Mouse (Mus musculus) midbrain, embryonic 11.5 days (tissue): Measurements from ENCODE around the gene Trim67. TPM values are rescaled to one million over a fixed set of nuclear protein-coding genes. Genes with fewer than 3 reads are reported as not detected.

Experiments used
- ATAC-seq: fragments of 200-750 bp; cut with Nextera tagmentation; 2 replicates; pipeline ENCODE4 v1.8.0; 2017; ENCODE audit warnings: moderate TSS enrichment, moderate library complexity; ENCODE audit not compliant: low FRiP score
- DNase-seq: peaks from one replicate; pipeline ENCODE4 v3.0.0; 2015; ENCODE audit warnings: low spot score; ENCODE audit errors: missing footprints
- H3K27ac ChIP-seq: fragments of 300-500 bp; sonication (generic); 2 replicates; pipeline ENCODE4 v1.5.1; 2014; ENCODE audit warnings: low read depth, low read length
- H3K27me3 ChIP-seq: fragments of 300-500 bp; sonication (generic); 2 replicates; pipeline ENCODE4 v1.6.1; 2014; ENCODE audit warnings: mild to moderate bottlenecking, low read length, moderate library complexity, mixed read lengths; ENCODE audit not compliant: control insufficient read depth, insufficient read depth
- H3K36me3 ChIP-seq: fragments of 300-500 bp; sonication (generic); 2 replicates; pipeline ENCODE4 v1.6.1; 2014; ENCODE audit warnings: mild to moderate bottlenecking, low read length, moderate library complexity, mixed read lengths; ENCODE audit not compliant: control insufficient read depth, insufficient read depth
- H3K4me1 ChIP-seq: fragments of 300-500 bp; sonication (generic); 2 replicates; pipeline ENCODE4 v1.6.1; 2014; ENCODE audit warnings: low read length; ENCODE audit not compliant: control insufficient read depth, insufficient read depth
- H3K4me2 ChIP-seq: fragments of 300-500 bp; sonication (generic); 2 replicates; pipeline ENCODE4 v1.6.1; 2014; ENCODE audit warnings: mild to moderate bottlenecking, moderate library complexity
- H3K4me3 ChIP-seq: fragments of 300-500 bp; sonication (generic); 2 replicates; pipeline ENCODE4 v1.5.1; 2014; ENCODE audit warnings: low read depth, low read length
- H3K9ac ChIP-seq: fragments of 300-500 bp; sonication (generic); 2 replicates; pipeline ENCODE4 v1.6.1; 2014; ENCODE audit warnings: low read length
- H3K9me3 ChIP-seq: fragments of 300-500 bp; sonication (generic); 2 replicates; pipeline ENCODE4 v1.6.1; 2016; ENCODE audit warnings: low read length; ENCODE audit not compliant: control insufficient read depth
- WGBS: fragments of 180-500 bp; shearing (Covaris S2); extraction: QIAGEN DNeasy Blood & Tissue Kit; methylation state at CpG from one replicate; pipeline ENCODE4 v1.1.7; 2014; 5-methylcytosine and 5-hydroxymethylcytosine counted together
- polyA plus RNA-seq: library from polyadenylated mRNA; unstranded; fragments of >200 nt; fragmentation: Nextera tagmentation; extraction: Ambion mirVana; gene quantifications from 2 replicates; pipeline ENCODE4 v1.2.1, GENCODE M21; 2014

The Trim67 gene
- polyA plus RNA-seq, 1 experiment from 2014 or later = 3.3 TPM

DNA sequence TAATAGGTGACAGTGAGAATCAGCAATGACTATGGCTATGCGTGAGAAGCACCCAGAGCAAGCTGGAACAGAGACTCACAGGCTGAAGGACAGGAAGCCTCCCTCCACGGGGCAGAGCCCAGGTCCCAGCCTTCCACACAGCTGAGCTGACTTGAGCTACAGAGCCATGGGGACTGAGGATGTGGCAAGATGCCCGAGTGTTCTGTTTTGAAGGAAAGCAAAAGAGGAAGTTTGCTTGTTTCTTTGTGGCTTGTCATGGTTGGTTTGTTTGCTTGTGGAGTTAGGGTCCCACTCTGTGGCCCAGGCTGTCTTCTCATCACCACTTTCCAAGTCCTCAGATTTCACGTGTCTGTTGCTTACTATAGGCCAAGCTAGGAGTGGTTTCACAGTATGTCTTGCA, 2.2 kb upstream of the Trim67 start:
- Histone ChIP-seq H3K4me1 (peaks cover 21% of the 10 kb centered on the region), H3K4me2 (no peak overlapping the region), H3K27ac (no peak overlapping the region), H3K9me3 (no peaks in the 10 kb centered on the region), H3K9ac (no peak overlapping the region), H3K4me3 (no peak overlapping the region), H3K27me3 (peaks cover 43% of the 10 kb centered on the region), H3K36me3 (no peaks in the 10 kb centered on the region)
- DNase-seq (no peak), ATAC-seq (no peak)
- WGBS = 81% methylated on average over 4 of the region's 4 CpGs

DNA sequence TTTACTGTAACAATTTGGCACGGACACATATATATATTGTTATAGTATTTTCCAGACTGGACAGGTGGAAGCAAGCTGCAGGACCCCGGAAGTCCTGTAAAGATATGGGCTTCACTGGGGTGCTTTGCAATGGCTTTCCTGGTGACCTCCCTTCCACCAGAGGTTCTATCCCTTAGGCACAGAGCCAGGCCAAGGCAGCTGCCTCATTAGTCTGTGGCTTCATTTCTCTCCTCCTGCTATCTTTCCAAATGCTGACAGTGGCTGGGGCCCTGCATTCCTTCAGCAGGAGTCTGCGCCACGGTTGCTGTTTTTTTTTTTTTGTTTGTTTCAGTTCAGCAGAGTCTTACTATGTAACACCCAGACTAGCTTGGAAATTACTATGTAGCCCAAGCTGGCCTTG, 1.1 kb upstream of the Trim67 start:
- 48% methylated on average over 4 of the region's 4 CpGs for WGBS
- H3K4me3 ChIP-seq = peak overlapping the region; percentile 58
- H3K27me3 ChIP-seq = peaks cover 49% of the 10 kb centered on the region
- H3K36me3 ChIP-seq = no peaks in the 10 kb centered on the region
- peaks cover 21% of the 10 kb centered on the region for H3K4me1 ChIP-seq
- H3K27ac ChIP-seq = no peak overlapping the region; the same call in 1 of the 2 replicates
- DNase-seq (no peak), ATAC-seq (no peak)
- no peaks in the 10 kb centered on the region for H3K9me3 ChIP-seq
- no peak overlapping the region; the same call in 1 of the 2 replicates for H3K9ac ChIP-seq
- H3K4me2 ChIP-seq = peak overlapping the region; percentile 94

DNA sequence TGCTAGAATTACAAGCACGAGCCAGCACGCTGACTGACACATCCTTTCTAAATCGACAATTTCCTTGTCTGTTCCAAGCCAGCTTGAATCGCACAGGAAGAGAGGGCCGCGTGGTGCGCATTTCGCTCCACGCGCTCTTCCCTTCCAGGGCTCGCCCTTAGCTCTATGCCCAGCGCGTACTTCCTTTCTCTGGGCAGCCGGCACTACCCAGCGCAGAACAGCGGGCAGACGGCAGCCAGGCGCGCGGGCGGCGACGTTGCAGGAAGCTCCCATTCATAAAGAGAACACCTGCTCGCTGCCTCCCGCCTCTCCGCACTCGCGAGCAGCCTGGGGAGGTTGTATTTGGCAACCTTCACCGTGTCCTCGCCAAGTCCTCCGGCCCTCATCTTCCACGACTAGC, 706 bp upstream of the Trim67 start:
- Histone ChIP-seq H3K9ac (peak overlapping the region; percentile 61), H3K27ac (peak overlapping the region; percentile 49), H3K27me3 (peaks cover 49% of the 10 kb centered on the region), H3K4me3 (peak overlapping the region; percentile 58), H3K4me2 (peak overlapping the region; percentile 94), H3K9me3 (no peaks in the 10 kb centered on the region), H3K4me1 (peaks cover 21% of the 10 kb centered on the region), H3K36me3 (no peaks in the 10 kb centered on the region)
- DNase-seq (peak; percentile 91), ATAC-seq (peak; percentile 28; the same call in 1 of the 2 replicates)
- WGBS = 1% methylated on average over 32 of the region's 32 CpGs

DNA sequence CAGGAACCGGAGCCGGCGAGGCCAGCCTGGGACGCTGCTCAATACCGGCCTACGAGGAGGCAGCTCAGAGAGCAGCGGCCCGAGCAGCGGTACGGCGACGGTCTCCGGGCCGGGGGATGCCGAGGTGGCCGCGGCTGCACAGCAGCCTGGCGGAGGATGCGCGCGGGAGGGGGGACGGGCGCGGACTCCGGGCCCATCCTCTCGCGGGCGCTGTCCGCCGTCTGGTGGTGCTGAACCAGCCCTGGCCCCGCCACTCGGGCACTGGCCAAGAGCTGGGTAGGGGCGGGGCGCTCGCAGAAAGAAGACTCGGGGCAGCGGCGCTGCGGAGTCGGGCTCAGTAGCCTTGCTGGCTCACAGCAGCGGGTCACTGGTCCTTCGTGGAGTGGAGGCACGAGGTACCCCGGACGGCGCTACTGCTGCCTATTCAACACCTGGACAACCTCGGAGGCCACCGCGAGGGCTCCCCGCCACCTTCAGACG, 320 bp downstream of the Trim67 start:
- Histone ChIP-seq H3K27me3 (peaks cover 49% of the 10 kb centered on the region), H3K4me2 (peak overlapping the region; percentile 94), H3K4me1 (peaks cover 21% of the 10 kb centered on the region), H3K9ac (peak overlapping the region; percentile 61), H3K27ac (peak overlapping the region; percentile 67), H3K4me3 (peak overlapping the region; percentile 58), H3K36me3 (no peaks in the 10 kb centered on the region), H3K9me3 (no peaks in the 10 kb centered on the region)
- under 1% methylated on average over 49 of the region's 51 CpGs for WGBS
- peak; percentile 84 for ATAC-seq
- peak; percentile 99 for DNase-seq

DNA sequence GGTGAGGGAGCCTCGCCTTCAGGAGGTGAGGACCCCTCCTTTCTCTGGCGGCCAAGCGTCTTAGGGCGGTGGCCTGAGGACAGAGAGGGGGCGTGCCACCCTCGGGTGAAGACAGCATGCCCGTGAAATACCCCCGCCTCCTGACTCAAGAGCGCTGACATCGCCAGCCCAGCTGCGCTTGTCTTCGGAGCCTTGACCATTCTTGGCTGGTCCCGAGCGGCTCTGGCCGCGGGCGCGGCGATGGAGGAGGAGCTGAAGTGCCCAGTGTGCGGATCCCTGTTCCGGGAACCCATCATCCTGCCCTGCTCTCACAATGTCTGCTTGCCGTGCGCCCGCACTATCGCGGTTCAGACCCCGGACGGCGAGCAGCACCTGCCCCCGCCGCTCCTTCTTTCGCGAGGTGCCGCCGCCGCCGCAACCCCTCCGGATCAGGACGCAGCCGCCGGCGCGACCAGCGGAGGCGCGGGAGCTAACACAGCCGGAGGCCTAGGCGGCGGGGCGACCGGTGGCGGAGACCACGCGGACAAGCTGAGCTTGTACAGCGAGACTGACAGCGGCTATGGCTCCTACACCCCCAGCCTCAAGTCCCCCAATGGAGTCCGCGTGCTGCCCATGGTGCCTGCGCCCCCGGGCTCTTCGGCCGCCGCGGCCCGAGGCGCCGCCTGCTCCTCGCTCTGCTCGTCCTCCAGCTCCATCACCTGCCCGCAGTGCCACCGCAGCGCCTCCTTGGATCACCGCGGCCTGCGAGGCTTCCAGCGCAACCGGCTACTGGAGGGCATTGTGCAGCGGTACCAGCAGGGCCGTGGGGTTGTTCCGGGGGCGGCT, 981 bp downstream of the Trim67 start:
- Histone ChIP-seq H3K4me3 (peak overlapping the region; percentile 58), H3K4me2 (peak overlapping the region; percentile 94), H3K36me3 (no peaks in the 10 kb centered on the region), H3K4me1 (peaks cover 21% of the 10 kb centered on the region), H3K27ac (peak overlapping the region; percentile 67), H3K9ac (peak overlapping the region; percentile 61), H3K27me3 (peaks cover 49% of the 10 kb centered on the region), H3K9me3 (no peaks in the 10 kb centered on the region)
- WGBS = under 1% methylated on average over 71 of the region's 81 CpGs
- ATAC-seq (peak; percentile 25), DNase-seq (peak; percentile 96)

DNA sequence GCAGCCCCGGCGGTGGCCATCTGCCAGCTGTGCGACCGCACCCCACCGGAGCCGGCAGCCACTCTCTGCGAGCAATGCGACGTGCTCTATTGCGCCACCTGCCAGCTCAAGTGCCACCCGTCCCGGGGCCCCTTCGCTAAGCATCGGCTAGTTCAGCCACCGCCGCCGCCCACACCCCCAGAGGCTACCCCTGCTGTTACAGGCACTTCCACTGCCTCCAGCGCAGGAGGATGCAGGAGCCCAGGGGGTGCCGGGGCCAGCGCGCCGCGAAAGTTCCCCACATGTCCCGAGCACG, 1.5 kb downstream of the Trim67 start:
- H3K9ac ChIP-seq = peak overlapping the region; percentile 61
- H3K4me2 ChIP-seq = peak overlapping the region; percentile 94
- H3K36me3 ChIP-seq = no peaks in the 10 kb centered on the region
- H3K4me3 ChIP-seq = peak overlapping the region; percentile 58
- ATAC-seq (peak; percentile 26; the same call in 1 of the 2 replicates), DNase-seq (no peak)
- under 1% methylated on average over 25 of the region's 25 CpGs for WGBS
- no peaks in the 10 kb centered on the region for H3K9me3 ChIP-seq
- H3K4me1 ChIP-seq = peaks cover 21% of the 10 kb centered on the region
- no peak overlapping the region for H3K27ac ChIP-seq
- H3K27me3 ChIP-seq = peaks cover 49% of the 10 kb centered on the region

DNA sequence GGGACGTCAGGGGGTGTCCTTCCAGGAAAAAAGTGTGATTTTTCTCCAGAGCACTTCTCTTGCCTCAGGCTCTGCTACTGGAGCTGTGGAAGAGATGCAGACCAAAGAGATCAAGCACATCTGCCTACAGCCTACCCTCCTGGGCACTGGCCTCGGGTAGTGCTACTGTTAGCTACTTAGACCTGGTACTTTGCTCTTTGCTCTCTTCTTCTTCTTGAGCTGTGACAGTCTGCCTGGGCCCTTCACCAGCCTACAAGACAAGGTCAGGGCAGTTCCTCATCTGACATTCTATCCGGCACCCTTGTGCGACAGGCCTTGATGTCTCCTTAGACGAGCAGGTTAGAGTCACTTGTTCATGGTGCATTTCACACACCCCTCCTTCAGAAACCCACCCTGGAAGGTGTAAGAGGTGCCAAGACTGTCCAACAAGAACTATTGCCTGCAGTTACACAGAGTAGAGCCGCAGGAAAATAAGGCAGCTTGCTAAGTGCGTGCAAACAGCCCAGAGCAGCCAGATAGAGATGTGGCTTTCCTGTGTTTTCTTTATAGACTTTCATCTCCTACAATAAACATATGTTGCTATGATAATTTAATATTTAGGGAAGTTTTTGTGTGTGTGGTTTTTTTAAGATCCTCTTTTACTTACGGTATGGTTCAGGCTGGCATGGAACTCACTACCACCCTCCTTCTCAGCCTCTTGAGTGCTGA, 3.0 kb downstream of the Trim67 start:
- H3K4me2 ChIP-seq = peak overlapping the region; percentile 94; the same call in 1 of the 2 replicates
- no peak overlapping the region for H3K9ac ChIP-seq
- ATAC-seq (no peak), DNase-seq (no peak)
- H3K27me3 ChIP-seq = peaks cover 45% of the 10 kb centered on the region
- peaks cover 21% of the 10 kb centered on the region for H3K4me1 ChIP-seq
- no peak overlapping the region for H3K4me3 ChIP-seq
- H3K27ac ChIP-seq = no peak overlapping the region
- H3K9me3 ChIP-seq = no peaks in the 10 kb centered on the region
- H3K36me3 ChIP-seq = no peaks in the 10 kb centered on the region
- 74% methylated on average over 8 of the region's 8 CpGs for whole genome bisulfite sequencing

DNA sequence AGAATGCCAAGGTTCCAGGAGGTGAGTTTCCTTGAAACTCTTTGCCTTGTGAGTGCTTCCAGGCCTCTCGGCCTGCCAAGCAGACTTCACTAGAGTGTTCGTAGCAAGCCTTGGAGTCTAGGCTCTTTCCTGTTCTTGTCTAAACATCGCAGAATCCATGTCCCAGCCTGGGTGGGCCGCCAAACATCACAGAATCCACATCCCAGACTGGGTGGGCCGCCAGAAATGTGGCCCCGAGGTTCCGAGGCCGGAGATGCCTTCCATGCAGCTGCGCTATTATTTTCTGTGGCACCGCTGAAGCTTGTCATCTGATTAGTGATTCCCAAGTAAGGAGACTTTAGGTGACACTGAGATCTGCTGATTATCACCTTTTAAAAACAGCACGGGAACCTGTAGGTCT, 7.7 kb downstream of the Trim67 start:
- peaks cover 8% of the 10 kb centered on the region for H3K27me3 ChIP-seq

More for the DNA sequence above, 7.7 kb downstream of the Trim67 start:
- 50% methylated on average over 11 of the region's 11 CpGs for WGBS
- H3K4me2 ChIP-seq = no peak overlapping the region
- no peaks in the 10 kb centered on the region for H3K4me1 ChIP-seq
- ATAC-seq (no peak), DNase-seq (no peak)
- H3K9ac ChIP-seq = no peak overlapping the region
- no peak overlapping the region for H3K27ac ChIP-seq
- no peaks in the 10 kb centered on the region for H3K9me3 ChIP-seq
- H3K4me3 ChIP-seq = no peak overlapping the region
- H3K36me3 ChIP-seq = no peaks in the 10 kb centered on the region
